Mouse (Mus musculus): ENCODE measurements at regions not wholly inside any gene's neighbourhood (a gene's known extent, or its start where the extent isn't known, plus 50 kb on each side); places are given as distances from the start of the nearest gene placed in this dataset.

- TF ChIP-seq GABPA (IDR thresholded peaks at IDR 0.05; ENCODE audit: insufficient replicate concordance, low read depth, low read length), result no peak
- no peak for TF ChIP-seq SIN3A (IDR thresholded peaks at IDR 0.05; ENCODE audit: low read length)
- no peak for TF ChIP-seq CTCF (conservative IDR thresholded peaks at IDR 0.05 in 1 of 2, IDR thresholded peaks at IDR 0.05 in 1 of 2; ENCODE audit: low read depth in 2 of 2, low read length in 2 of 2)
- TF ChIP-seq POLR2A (IDR thresholded peaks at IDR 0.05; ENCODE audit: low read depth, low read length), result no peak
- no peak for TF ChIP-seq NRF1 (IDR thresholded peaks at IDR 0.05; ENCODE audit: low read depth, low read length)
- no peak for TF ChIP-seq CHD2 (IDR thresholded peaks at IDR 0.05; ENCODE audit: low read length)
- TF ChIP-seq HCFC1 (IDR thresholded peaks at IDR 0.05; ENCODE audit: low read depth, low read length), result no peak
Measured at GRCm38 (mm10) chr5:75869535-75869934, 108.7 kb downstream of the Kdr start.

Measured in CH12.LX (cell line).